Mouse (Mus musculus): Measurements from ENCODE around the gene P2ry4. TPM values are rescaled to one million over a fixed set of nuclear protein-coding genes. Genes with fewer than 3 reads are reported as not detected.
A peak's percentile ranks its signal among the peaks of the same experiment; 100 is the strongest.

Gene P2ry4
- total and polyA plus RNA-seq, 2 experiments from 2014 or later: 0.11 TPM; not detected in 1

GRCm38 (mm10) chrX:100624242-100624641 is 29.6 kb upstream of the P2ry4 start:
- DNase-seq (ENCODE audit: low spot score) (no peak), ATAC-seq (ENCODE audit: low FRiP score) (no peak)
- Histone ChIP-seq H3K9ac (replicated peaks; ENCODE audit: low read length, poor library complexity, severe bottlenecking) (no peak overlapping the region), H3K9me3 (ENCODE audit: low read length) (no peaks in the 10 kb centered on the region), H3K36me3 (ENCODE audit: insufficient read depth, low read length) (0 out of 2 replicates have a peak, but pooled peaks cover 3% of the 10 kb centered on the region), H3K4me3 (ENCODE audit: low read depth, low read length) (no peak overlapping the region), H3K4me2 (ENCODE audit: low read depth, low read length, poor library complexity, severe bottlenecking) (no peak overlapping the region), H3K4me1 (ENCODE audit: insufficient read depth, low read length) (no peaks in the 10 kb centered on the region), H3K27me3 (ENCODE audit: insufficient read depth, low read length) (no peaks in the 10 kb centered on the region), H3K27ac (ENCODE audit: low read depth, low read length) (no peak overlapping the region)
- 89% methylated on average over 4 of the region's 4 CpGs for WGBS
- no peak for TF ChIP-seq CTCF (IDR thresholded peaks at IDR 0.05)

GRCm38 (mm10) chrX:100621366-100621765 is 26.7 kb upstream of the P2ry4 start:
- no peaks in the 10 kb centered on the region for H3K4me1 ChIP-seq (ENCODE audit: insufficient read depth, low read length)
- H3K4me3 ChIP-seq (ENCODE audit: low read depth, low read length): no peak overlapping the region
- no peak overlapping the region for H3K9ac ChIP-seq (replicated peaks; ENCODE audit: low read length, poor library complexity, severe bottlenecking)
- H3K27ac ChIP-seq (ENCODE audit: low read depth, low read length): no peak overlapping the region
- ATAC-seq (ENCODE audit: low FRiP score) (no peak), DNase-seq (ENCODE audit: low spot score) (peak; percentile 50)
- H3K36me3 ChIP-seq (ENCODE audit: insufficient read depth, low read length): 0 out of 2 replicates have a peak, but pooled peaks cover 3% of the 10 kb centered on the region
- H3K4me2 ChIP-seq (ENCODE audit: low read depth, low read length, poor library complexity, severe bottlenecking): no peak overlapping the region
- H3K27me3 ChIP-seq (ENCODE audit: insufficient read depth, low read length): no peaks in the 10 kb centered on the region
- H3K9me3 ChIP-seq (ENCODE audit: low read length): no peaks in the 10 kb centered on the region
- 57% methylated on average over 2 of the region's 2 CpGs for WGBS
- TF ChIP-seq CTCF (IDR thresholded peaks at IDR 0.05): peak; percentile 62

GRCm38 (mm10) chrX:100618488-100618887 is 23.8 kb upstream of the P2ry4 start:
- no peak overlapping the region for H3K4me3 ChIP-seq (ENCODE audit: low read depth, low read length)
- no peak for TF ChIP-seq CTCF (IDR thresholded peaks at IDR 0.05)

GRCm38 (mm10) chrX:100605314-100605713 is 10.6 kb upstream of the P2ry4 start, which contains the start of gene Arr3:
Gene Arr3, plus strand, starts transcription at chrX:100605497.
- no peak within 1 kb of the TSS for H3K4me3 ChIP-seq (ENCODE audit: low read depth, low read length)
- ATAC-seq (ENCODE audit: low FRiP score) (no peak), DNase-seq (ENCODE audit: low spot score) (no peak)
- H3K4me2 ChIP-seq (ENCODE audit: low read depth, low read length, poor library complexity, severe bottlenecking): no peak within 1 kb of the TSS
- no peaks in the 10 kb centered on the region for H3K36me3 ChIP-seq (ENCODE audit: insufficient read depth, low read length)
- H3K27me3 ChIP-seq (ENCODE audit: insufficient read depth, low read length): no peaks in the 10 kb centered on the region; the same call in 1 of the 2 replicates
- TF ChIP-seq CTCF (IDR thresholded peaks at IDR 0.05): no peak
- WGBS: 46% methylated on average over 1 of the region's 1 CpGs
- no peaks in the 10 kb centered on the region for H3K9me3 ChIP-seq (ENCODE audit: low read length)
- no peak within 1 kb of the TSS for H3K9ac ChIP-seq (replicated peaks; ENCODE audit: low read length, poor library complexity, severe bottlenecking)
- no peaks in the 10 kb centered on the region for H3K4me1 ChIP-seq (ENCODE audit: insufficient read depth, low read length)
- H3K27ac ChIP-seq (ENCODE audit: low read depth, low read length): no peak within 1 kb of the TSS

More at GRCm38 (mm10) chrX:100618488-100618887, 23.8 kb upstream of the P2ry4 start:
- ATAC-seq (ENCODE audit: low FRiP score) (no peak), DNase-seq (ENCODE audit: low spot score) (no peak)
- WGBS: 65% methylated on average over 3 of the region's 3 CpGs
- Histone ChIP-seq H3K9me3 (ENCODE audit: low read length) (no peaks in the 10 kb centered on the region), H3K9ac (replicated peaks; ENCODE audit: low read length, poor library complexity, severe bottlenecking) (no peak overlapping the region), H3K4me1 (ENCODE audit: insufficient read depth, low read length) (no peaks in the 10 kb centered on the region), H3K27me3 (ENCODE audit: insufficient read depth, low read length) (no peaks in the 10 kb centered on the region), H3K27ac (ENCODE audit: low read depth, low read length) (no peak overlapping the region), H3K36me3 (ENCODE audit: insufficient read depth, low read length) (0 out of 2 replicates have a peak, but pooled peaks cover 3% of the 10 kb centered on the region), H3K4me2 (ENCODE audit: low read depth, low read length, poor library complexity, severe bottlenecking) (no peak overlapping the region)

GRCm38 (mm10) chrX:100599755-100600154 is 5.1 kb upstream of the P2ry4 start:
- H3K36me3 ChIP-seq (ENCODE audit: insufficient read depth, low read length): no peaks in the 10 kb centered on the region
- H3K4me1 ChIP-seq (ENCODE audit: insufficient read depth, low read length): no peaks in the 10 kb centered on the region
- H3K4me2 ChIP-seq (ENCODE audit: low read depth, low read length, poor library complexity, severe bottlenecking): no peak overlapping the region
- H3K27me3 ChIP-seq (ENCODE audit: insufficient read depth, low read length): peaks cover 6% of the 10 kb centered on the region; the same call in 1 of the 2 replicates
- no peak for TF ChIP-seq CTCF (IDR thresholded peaks at IDR 0.05)
- H3K27ac ChIP-seq (ENCODE audit: low read depth, low read length): no peak overlapping the region
- H3K9ac ChIP-seq (replicated peaks; ENCODE audit: low read length, poor library complexity, severe bottlenecking): no peak overlapping the region
- H3K9me3 ChIP-seq (ENCODE audit: low read length): no peaks in the 10 kb centered on the region
- 71% methylated on average over 4 of the region's 4 CpGs for WGBS
- H3K4me3 ChIP-seq (ENCODE audit: low read depth, low read length): no peak overlapping the region
- ATAC-seq (ENCODE audit: low FRiP score) (no peak), DNase-seq (ENCODE audit: low spot score) (no peak)

GRCm38 (mm10) chrX:100597439-100597838 is 2.8 kb upstream of the P2ry4 start:
- Histone ChIP-seq H3K4me2 (ENCODE audit: low read depth, low read length, poor library complexity, severe bottlenecking) (no peak overlapping the region), H3K9me3 (ENCODE audit: low read length) (no peaks in the 10 kb centered on the region), H3K9ac (replicated peaks; ENCODE audit: low read length, poor library complexity, severe bottlenecking) (no peak overlapping the region), H3K27ac (ENCODE audit: low read depth, low read length) (no peak overlapping the region), H3K27me3 (ENCODE audit: insufficient read depth, low read length) (peaks cover 6% of the 10 kb centered on the region), H3K36me3 (ENCODE audit: insufficient read depth, low read length) (no peaks in the 10 kb centered on the region), H3K4me1 (ENCODE audit: insufficient read depth, low read length) (no peaks in the 10 kb centered on the region), H3K4me3 (ENCODE audit: low read depth, low read length) (no peak overlapping the region)
- WGBS: 24% methylated on average over 5 of the region's 5 CpGs
- DNase-seq (ENCODE audit: low spot score) (peak; percentile 40), ATAC-seq (ENCODE audit: low FRiP score) (no peak)
- TF ChIP-seq CTCF (IDR thresholded peaks at IDR 0.05): peak; percentile 58
